In genomic region chr1:191223930-191224301, GRCm38 (mm10) we compare ENCODE assay signal across 8 mouse cellular contexts. TPM values are rescaled to one million over a fixed set of nuclear protein-coding genes. Genes with fewer than 3 reads are reported as not detected.
DNase-seq lines count a peak whose midpoint lies in the region; ATAC-seq and TF ChIP-seq lines count a peak whose summit lies in the region.

No protein-coding gene starts in this region.

- no peaks in the 10 kb centered on the region for H3K27me3 ChIP-seq in kidney, embryonic 16.5 days (ENCODE audit: insufficient read depth, low read length)
- H3K27me3 ChIP-seq in hindbrain, embryonic 11.5 days (ENCODE audit: control insufficient read depth, insufficient read depth, low read length) = no peaks in the 10 kb centered on the region

- peak overlapping the region; percentile 85 for H3K4me3 ChIP-seq in kidney, embryonic 16.5 days (ENCODE audit: low read length)
- peak overlapping the region; percentile 94 for H3K4me3 ChIP-seq in cortical plate, adult 2 months (ENCODE audit: insufficient read depth, low read length)
- peak overlapping the region; percentile 78 for H3K4me3 ChIP-seq in hindbrain, embryonic 11.5 days (ENCODE audit: low read depth, low read length)

- TF ChIP-seq CTCF in cortical plate, adult 2 months (IDR thresholded peaks at IDR 0.05; ENCODE audit: extremely low read depth, insufficient read depth, low read length) = no peak

- 50% methylated on average over 10 of the region's 10 CpGs for WGBS in kidney, embryonic 16.5 days
- 54% methylated on average over 10 of the region's 10 CpGs for WGBS in hindbrain, embryonic 11.5 days

- ATAC-seq in kidney, embryonic 16.5 days (ENCODE audit: low FRiP score, low TSS enrichment) = peak; percentile 88
- ATAC-seq in hindbrain, embryonic 11.5 days (ENCODE audit: low FRiP score) = peak; percentile 81
- peak; percentile 45 for ATAC-seq in megakaryocyte-erythroid progenitor cell, adult 5-6 weeks (replicated peaks; ENCODE audit: low FRiP score, low TSS enrichment, poor library complexity, severe bottlenecking)

- no peaks in the 10 kb centered on the region for H3K36me3 ChIP-seq in kidney, embryonic 16.5 days (ENCODE audit: insufficient read depth, low read length)
- H3K36me3 ChIP-seq in hindbrain, embryonic 11.5 days (ENCODE audit: control insufficient read depth, insufficient read depth, low read length) = no peaks in the 10 kb centered on the region

- peak overlapping the region; percentile 87 for H3K9ac ChIP-seq in kidney, embryonic 16.5 days (replicated peaks; ENCODE audit: low read length)
- peak overlapping the region; percentile 65 for H3K9ac ChIP-seq in hindbrain, embryonic 11.5 days (ENCODE audit: low read depth, low read length)

- no peak for TF ChIP-seq POLR2A in cortical plate, adult 2 months (IDR thresholded peaks at IDR 0.05; ENCODE audit: extremely low read depth, insufficient read depth, low read length)

- H3K4me1 ChIP-seq in kidney, embryonic 16.5 days (ENCODE audit: insufficient read depth, low read length) = peaks cover 13% of the 10 kb centered on the region
- peaks cover 2% of the 10 kb centered on the region for H3K4me1 ChIP-seq in cortical plate, adult 2 months (ENCODE audit: control insufficient read depth, insufficient read depth, low read length)
- peaks cover 4% of the 10 kb centered on the region; the same call in 1 of the 2 replicates for H3K4me1 ChIP-seq in hindbrain, embryonic 11.5 days (replicated peaks; ENCODE audit: control insufficient read depth, insufficient read depth, low read length)

- no peak for DNase-seq in kidney, postnatal 4 days
- DNase-seq in hindbrain, embryonic 11.5 days (ENCODE audit: low spot score) = no peak
- no peak for DNase-seq in frontal cortex, postnatal 25 days (ENCODE audit: low spot score in 2 of 2)
- no peak for DNase-seq in adrenal gland, postnatal 14 days
- DNase-seq in cerebellum, adult 11 months = no peak

- H3K4me2 ChIP-seq in kidney, embryonic 16.5 days (replicated peaks; ENCODE audit: low read depth, low read length) = peak overlapping the region; percentile 97
- H3K4me2 ChIP-seq in hindbrain, embryonic 11.5 days (replicated peaks; ENCODE audit: low read depth, low read length) = peak overlapping the region; percentile 88

- H3K27ac ChIP-seq in kidney, embryonic 16.5 days (ENCODE audit: low read length) = peak overlapping the region; percentile 77
- peak overlapping the region; percentile 66 for H3K27ac ChIP-seq in cortical plate, adult 2 months (ENCODE audit: insufficient read depth, low read length)
- H3K27ac ChIP-seq in hindbrain, embryonic 11.5 days (ENCODE audit: low read depth, low read length) = 0 out of 2 replicates have a peak overlapping the region, but pooled peaks have one; percentile 17

- no peaks in the 10 kb centered on the region for H3K9me3 ChIP-seq in kidney, embryonic 16.5 days (ENCODE audit: low read length)
- H3K9me3 ChIP-seq in hindbrain, embryonic 11.5 days (ENCODE audit: control insufficient read depth, low read length) = no peaks in the 10 kb centered on the region

RNA-seq across cellular contexts. Expression of gene Atf3, which starts 6.1 kb away (rescaled TPM):
- polyA plus RNA-seq in kidney, embryonic 16.5 days (2015; fragmentation: Nextera tagmentation; extraction: Ambion mirVana) = 4.1 and 4.4 TPM in 2 replicates
- 0.72 and 0.73 TPM in 2 replicates for polyA plus RNA-seq in cortical plate, adult 2 months (2012; rRNA removed)
- 1.4 and 1.5 TPM in 2 replicates for polyA plus RNA-seq in hindbrain, embryonic 11.5 days (2014; fragmentation: Nextera tagmentation; extraction: Ambion mirVana)
- not detected in 2 replicates for total RNA-seq in megakaryocyte-erythroid progenitor cell, adult 5-6 weeks (2014; fragmentation: Nextera tagmentation)
- total RNA-seq in megakaryocyte-erythroid progenitor cell, adult 5-6 weeks (2017) = 16.7 and 18.5 TPM in 2 replicates
- 2.4 and 4.8 TPM in 2 replicates for total RNA-seq in adrenal gland, postnatal 14 days (2021)

RNA-seq across cellular contexts. Expression of gene Fam71a, which starts 59.3 kb away (rescaled TPM):
- not detected in 2 replicates for polyA plus RNA-seq in kidney, embryonic 16.5 days (2015; fragmentation: Nextera tagmentation; extraction: Ambion mirVana)
- not detected in 2 replicates for polyA plus RNA-seq in cortical plate, adult 2 months (2012; rRNA removed)
- not detected in 2 replicates for polyA plus RNA-seq in hindbrain, embryonic 11.5 days (2014; fragmentation: Nextera tagmentation; extraction: Ambion mirVana)
- total RNA-seq in megakaryocyte-erythroid progenitor cell, adult 5-6 weeks (2014; fragmentation: Nextera tagmentation) = not detected in 2 replicates
- 0.11 and 0.42 TPM in 2 replicates for total RNA-seq in megakaryocyte-erythroid progenitor cell, adult 5-6 weeks (2017)
- total RNA-seq in adrenal gland, postnatal 14 days (2021) = not detected in 2 replicates

Comparison
In these comparisons a context has a peak if more than half of its experiments do, and no peak if none do; other contexts are left out.
1. H3K27ac ChIP-seq: peak in every context shown above with its lines; median percentile 77 in kidney, embryonic 16.5 days; 66 in cortical plate, adult 2 months; 17 in hindbrain, embryonic 11.5 days.